Mouse (Mus musculus) embryo, embryonic 11 days (tissue): ENCODE data around the gene Pigq.

ENCODE experiments used
- DNase-seq: peaks from one replicate; pipeline ENCODE4 v3.0.0-alpha.2; 2015

Pigq gene

DNA sequence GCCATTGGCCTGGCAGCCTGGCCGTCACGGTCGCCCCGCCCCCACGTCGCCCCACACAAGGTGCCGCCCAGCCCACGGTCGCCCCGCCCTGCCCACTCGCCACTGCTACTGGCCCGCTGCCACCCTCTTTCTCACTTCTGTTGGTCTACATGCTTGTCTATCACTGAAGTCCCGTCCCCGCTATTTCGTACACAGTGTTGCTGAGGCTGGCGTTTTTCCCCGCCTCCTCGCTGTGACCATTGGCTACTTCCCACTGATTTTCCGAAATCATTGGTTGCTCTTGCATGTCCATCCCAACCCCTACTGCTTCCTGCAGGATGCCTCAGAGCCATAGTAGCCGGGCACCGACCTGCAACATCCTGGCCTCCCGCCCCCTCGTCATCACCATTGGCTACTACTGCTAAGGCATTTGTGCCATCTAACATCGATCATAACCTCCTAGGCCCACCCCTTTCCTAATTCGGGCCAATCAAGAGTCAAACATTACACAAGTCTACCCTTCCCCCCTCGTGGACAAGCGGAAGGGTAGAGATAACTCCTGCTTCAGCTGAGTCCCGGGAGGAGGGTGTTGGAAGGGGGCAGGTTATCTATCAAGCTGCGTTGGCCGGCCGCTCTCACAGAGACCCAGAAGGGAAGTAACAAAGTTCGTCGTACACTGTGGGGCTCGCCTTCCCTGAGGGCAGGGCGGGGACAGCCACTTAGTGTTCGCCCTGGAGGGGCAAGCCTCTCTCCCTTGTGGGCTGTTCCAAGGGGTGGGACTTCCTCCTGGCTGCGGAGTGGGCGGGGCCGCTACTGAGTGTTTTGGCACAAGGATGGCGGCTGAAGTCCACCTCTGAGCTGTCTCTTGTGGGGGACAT, 24.7 kb downstream of the Pigq start:
- DNase-seq: peak; percentile 98

DNA sequence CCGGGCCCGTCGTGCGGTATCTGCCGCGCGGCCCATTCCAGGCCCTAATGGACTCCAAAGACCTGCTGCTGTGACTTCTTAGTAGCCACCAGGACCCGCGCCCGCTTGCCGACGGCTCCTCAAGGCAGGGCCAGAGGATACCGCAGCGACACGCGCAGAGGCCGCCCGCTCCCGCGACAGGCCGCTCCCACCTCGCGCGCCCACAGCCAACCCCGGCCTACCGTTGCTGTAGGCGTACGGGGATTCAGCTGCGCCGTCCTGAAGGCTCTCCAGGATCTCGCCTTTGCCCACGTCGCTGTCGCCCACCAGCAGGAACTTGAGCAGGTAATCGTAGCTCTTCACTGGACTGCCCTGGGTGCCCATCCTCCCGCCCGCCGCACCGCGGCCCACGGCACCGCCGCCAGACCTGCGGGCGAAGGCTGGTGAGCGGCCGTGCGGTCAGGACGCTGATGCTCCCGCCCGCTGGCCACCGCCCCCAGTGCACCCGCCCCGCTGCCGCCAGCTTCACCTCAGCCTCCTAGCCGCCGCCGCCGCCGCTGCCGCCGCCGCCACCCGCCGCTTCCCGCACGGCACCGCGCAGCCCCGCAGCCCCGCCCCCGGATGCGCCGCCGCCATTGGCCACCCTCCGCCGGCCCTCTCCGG, 25.5 kb downstream of the Pigq start, which contains the start of gene Rab40c:
Gene Rab40c (minus strand): TSS at position 584 of the 642 bp plus-strand sequence.
- DNase-seq: peak; percentile 52

DNA sequence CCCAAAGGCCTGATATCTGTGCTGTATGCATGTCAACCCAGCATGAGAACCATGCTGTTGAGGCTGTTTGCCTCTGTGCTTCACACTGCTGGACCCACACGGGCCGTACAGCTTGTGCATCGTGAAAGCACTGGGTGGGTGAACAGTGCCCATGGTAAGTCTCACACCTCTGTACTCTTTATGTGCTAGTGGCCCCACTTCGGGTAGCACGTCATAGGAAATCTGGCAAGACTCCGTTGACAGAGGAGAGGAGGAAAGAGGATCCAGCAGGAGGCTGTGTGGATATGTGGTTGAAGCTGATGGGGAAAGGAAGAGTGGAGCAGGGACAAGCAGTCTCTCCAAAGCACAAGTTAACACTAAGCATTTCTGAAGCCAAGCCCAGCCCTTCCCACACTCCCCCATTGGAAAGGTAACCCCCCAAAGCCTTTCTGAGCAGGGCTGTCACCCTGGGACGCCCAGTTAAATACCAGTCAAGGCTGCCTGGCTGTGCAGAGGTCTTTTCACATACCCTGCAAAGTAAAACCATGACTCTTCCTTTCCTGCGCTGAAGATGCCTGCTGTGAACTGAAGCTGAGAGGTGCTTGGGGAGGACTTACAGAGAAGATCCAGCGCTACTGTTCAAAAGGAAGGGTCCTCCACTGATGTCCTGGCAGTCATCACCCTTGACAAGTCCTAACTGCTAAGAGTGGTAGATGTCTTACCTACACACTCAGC, 26.5 kb downstream of the Pigq start:
- DNase-seq: no peak

DNA sequence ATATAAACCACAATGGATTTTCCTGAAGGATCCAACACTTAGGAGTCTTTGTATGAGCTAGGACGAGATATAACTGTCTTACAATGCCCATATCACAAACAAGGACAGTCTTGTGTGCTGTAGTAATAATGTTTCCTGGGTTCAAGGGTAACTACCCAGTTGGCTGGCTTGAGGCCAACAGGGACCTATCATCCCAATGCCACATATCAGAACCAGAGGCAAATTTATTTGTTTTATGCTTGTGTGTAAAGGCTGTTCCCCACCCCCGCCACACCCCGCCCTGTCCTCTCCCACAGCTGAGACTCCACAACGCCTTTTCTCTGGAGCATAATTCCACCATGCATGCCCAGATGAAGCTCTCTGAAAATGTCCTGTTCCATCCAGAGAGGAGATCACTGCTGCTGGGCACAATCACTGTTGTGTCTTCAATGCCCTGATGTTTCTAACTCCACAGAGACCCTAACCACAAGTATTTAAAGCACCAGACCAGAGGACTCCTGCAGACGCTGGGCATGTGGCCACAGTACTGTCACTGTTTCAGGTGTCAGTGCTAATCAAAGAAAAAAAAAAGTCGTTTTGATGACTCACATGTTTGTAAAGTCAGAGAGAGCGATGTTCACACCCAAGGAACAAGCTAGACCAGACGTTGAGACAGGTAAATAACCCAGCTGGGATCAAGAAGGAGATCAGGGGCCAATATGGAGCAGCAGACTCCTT, 27.6 kb downstream of the Pigq start:
- DNase-seq: no peak

DNA sequence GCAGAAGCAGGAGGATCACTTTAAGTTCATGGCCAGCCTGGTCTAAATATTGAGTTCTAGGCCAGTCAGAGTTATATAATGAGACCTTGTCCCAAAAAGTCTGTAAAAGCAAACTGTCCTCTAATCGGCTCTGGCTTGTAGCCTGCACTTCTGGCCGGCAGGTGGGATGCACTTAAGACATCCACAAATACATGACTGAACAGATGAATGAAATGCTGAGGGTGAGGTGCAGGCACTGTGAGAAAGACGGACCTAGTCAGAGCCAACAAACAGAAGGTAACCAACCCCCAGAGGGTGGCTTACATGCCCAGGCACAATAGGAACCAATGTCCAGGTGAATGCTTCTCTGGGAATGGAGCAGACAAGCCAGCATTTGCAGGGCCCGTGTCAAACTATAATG, 30.4 kb downstream of the Pigq start:
- no peak for DNase-seq

DNA sequence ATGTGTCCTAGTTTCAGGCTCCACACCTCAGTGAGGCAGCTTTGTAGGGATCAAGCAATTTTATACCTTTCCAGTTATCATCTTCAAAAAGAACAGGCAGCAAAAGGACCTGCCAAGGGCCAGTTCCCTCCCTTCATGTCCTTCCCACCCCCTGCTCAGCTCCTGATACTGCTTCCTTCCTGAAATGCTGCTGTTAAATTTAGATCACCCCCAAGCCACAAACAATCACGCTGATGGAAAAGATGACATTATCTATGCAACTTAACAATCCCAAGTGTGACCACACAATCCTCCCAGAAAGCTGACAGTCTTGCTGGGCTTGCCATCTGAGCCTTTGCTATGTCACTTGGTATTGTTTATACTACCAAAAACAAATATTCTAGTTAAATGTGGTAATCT, 30.9 kb downstream of the Pigq start:
- no peak for DNase-seq

DNA sequence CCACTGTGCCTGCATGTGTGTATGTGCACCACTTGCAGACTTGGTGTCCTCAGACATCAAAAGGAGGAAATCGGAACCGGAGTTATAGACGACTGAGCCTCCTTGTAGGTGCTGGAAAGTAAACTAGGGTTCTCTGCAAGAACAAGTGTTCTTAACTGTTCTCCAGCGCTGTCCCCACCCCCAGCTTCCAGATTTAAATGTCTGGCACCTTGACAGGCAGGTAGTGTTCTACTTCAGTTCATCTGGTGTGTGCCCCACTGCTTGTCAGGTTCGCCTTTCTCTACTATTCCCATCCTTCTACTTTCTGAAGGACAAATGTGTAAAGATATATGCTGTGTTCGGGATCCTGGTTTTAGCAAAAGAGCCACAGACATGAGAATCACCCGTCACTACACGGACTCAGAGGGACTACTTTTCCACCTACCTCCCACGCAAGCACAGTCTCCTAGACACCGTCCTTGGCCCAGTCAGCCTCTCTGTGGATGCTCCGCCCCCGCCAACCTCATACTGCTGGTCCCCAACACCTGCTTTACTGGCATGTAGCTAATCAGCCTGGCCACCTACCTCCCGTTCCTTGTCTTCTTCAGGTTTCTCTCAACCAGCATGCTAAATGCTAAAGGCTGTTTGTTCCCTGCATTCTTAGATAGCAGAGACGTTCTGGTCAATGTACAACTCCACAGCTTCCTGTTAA, 31.4 kb downstream of the Pigq start:
- no peak for DNase-seq

DNA sequence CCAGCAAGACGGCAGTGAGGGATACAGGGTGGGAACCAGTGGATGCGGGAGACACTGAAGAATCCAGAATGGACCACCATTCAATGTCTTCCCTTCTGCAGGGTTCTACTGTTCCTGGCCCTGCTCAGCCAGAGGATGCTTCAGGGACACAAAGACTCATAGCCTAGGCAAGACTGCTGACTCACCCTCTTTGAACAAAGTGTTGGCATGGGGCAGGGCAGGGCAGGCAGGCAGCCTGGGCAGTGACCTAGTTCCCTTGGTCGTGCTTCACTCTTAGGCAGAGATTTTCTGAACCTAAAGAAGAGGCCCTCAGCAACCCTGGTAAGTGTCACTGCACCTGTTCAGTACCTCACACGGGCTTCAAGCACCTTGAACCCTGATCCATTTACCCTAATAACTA, 32.9 kb downstream of the Pigq start:
- DNase-seq: no peak

DNA sequence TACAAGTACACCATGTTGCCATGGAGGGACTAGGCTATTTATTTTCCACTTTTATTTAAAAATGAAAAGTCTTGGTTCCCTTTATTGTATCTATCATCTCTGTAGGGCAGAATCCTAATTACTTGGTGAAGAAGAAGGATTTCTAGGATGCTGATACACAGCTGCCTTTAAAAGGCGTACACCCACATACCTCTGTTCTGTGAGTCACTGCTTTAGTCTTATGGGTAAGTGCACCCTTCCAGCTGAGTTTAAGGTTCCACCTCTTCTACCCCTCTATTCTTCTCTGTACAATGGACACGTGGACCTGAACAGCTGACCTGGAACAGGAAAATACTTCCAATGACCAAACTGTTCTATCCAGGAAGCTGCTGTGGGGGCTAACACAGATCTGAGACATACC, 37.1 kb downstream of the Pigq start:
- no peak for DNase-seq

DNA sequence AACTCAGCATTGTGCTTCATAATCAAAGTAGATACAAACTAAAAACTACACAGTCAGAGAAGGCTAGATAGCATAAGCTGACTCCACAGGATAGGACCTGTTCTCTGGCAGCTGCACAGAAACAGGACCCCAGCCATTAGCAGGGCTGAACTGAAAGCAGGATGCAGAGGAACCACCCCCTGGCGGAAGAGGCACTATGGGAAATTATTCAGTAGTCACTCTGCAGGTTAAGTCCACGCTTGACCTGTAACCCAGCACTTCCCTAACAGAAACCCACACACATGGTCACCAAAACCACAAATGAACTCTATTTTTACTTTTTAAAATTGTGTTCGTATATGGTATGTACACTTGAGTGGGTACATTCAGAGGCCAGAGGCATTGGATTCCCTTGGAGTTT, 41.7 kb downstream of the Pigq start:
- DNase-seq: no peak

DNA sequence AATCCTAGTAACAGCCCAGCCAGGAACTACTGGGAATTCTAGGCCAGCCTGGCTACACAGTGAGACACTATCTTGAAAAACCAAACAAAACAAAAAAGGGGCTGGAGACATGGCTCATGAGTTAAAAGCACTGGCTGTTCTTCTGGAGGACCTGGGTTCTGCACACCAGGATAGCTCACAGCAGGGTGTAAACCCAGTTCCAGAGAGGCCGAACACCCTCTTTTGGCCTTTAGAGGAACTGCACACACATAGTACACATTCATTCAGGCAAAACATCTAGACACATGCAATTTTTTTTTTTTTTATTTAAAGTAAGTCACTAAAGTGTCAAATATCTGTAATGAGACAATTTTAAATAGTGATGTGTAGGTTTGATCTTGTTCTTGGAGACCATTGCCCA, 44.5 kb downstream of the Pigq start:
- DNase-seq: no peak

DNA sequence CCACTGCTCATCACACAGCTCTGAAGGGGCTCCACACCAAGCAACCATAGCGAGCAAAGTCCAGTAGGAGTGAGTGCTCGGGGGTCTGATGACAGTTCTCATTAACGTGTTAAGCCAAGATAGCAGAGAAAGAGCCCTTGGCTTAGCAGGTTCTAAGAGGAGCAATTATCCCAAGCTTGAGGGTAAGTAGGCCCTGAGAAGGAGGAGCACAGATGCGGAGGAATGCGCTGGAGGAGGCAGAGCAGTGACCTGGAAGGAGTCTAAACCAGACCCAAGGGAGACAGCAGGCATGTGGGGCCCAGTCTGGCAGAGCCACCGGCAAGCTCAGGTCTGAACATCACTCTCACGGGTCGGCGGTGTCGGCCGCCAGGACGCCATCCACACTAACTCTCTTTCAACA, 48.8 kb downstream of the Pigq start:
- no peak for DNase-seq

DNA sequence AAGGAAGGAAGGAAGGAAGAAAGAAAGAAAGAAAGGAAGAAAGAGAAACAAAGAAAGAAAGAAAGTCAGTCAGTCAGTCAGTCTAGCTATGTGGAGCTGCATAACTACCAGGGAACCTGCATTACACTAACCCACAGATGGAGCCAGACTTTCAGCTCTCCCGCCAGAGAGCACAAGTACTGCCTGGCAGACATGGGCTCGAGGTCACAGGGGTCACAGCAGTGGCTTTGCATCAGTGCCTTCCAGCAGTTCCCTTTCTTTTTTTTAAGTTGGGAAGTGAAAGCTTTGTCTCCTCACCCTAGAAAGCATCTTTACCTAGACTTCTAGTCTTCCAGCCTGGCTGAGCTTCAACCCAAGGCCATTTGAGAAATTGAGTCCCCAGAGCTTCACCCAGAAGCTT, 49.3 kb downstream of the Pigq start:
- no peak for DNase-seq

DNA sequence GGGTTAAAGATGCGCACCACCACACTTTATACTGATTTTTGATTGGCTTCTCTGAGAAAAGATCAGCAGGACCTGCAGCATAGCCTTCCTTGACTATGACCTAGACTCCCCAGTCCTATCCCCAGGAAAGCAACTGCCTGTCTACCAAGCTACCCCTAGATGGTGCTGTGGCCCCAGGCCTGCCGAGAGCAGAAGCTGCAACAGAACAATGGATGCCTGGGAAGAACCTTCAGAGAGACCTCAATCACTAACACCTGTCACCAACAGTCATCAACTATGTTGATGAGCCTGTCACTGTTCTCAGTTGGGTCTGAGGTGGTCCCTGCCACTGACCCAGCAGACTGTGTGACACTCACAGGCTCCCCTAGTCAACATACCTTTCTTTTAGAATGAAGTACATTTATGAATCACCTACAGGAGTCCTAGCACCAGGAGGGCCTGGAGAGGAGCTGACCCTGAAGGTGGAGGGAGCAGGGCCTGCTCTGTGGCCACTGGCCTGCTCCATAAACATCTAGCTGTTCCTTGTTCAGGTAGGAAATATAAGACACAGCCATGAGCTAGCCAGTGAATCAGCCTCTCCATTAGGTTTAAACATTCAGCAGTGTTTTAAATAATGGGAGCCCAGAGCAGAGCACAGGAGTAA, 50.6 kb downstream of the Pigq start:
- DNase-seq: peak; percentile 82

DNA sequence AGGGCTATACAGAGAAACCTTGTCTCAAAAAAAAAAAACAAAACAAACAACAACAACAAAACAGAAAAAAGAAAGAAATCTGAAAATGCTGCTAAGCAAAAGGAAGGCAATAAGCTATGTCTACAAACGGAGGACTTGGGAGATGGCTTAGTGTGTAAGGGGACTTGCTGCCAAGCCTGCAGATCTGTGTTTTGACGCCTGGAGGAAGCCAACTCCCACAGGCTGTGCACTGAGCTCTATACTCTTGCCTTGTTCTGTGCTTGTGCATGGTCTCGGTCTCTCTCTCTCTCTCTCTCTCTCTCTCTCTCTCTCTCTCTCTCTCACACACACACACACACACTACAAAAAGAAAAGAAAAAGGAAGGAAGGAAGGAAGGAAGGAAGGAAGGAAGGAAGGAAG, 55.9 kb downstream of the Pigq start:
- DNase-seq: no peak

DNA sequence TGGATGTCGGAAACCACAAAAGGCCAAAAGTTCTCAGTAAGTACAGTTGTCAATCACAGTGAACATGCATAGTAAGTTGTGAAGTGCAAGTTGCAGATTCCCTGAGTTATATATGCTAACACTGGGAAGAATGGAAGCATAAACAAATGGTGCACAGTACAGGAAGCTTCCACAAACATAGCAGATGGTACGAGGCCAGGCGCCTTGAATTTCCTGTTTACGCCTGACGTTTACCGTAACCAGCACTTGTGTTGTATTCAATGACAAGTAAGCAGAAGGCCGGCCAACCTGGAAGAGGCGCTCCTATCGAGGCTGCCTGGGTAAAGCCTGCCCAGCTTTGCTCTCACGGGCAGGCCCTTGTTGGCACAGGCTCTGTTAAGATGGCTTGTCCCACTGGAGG, 57.3 kb downstream of the Pigq start:
- DNase-seq: no peak

DNA sequence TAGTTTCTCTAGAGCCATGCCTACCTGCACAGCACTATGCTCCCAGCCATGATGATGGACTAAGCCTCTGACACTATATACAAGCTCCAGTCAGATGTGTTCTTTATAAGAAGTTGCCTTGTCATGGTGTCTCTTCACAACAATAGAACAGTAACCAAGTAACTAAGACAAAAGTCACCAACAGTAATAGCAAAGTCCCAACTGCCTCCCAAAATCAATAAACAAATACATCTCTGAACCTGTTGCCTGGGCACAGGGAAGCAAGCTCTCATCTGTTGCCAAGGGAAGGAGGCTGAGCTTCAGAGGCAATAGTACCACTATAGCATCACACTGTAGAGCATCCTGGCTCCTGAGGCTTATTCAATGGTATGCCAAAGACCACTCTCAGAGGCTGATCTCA, 57.9 kb downstream of the Pigq start:
- no peak for DNase-seq

DNA sequence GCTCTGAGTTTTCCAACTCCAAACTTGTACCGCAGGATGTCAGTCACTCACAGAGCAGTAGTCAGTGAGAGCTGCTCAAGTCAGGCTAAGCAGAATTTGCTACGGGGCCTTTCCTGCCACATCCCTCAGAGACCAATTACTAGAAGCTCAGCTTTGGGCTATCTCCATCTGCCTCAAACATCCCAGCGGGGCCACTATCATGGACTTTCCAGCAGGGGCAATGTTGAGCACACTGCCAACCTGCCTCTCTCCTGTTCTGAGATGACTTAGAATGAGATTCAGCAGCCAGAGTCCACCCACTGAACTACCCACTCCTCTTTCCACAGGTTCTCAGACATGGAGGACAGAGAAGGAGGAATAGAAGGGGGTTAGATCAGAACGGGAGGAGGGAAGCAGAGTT, 59.1 kb downstream of the Pigq start:
- DNase-seq: peak; percentile 55

DNA sequence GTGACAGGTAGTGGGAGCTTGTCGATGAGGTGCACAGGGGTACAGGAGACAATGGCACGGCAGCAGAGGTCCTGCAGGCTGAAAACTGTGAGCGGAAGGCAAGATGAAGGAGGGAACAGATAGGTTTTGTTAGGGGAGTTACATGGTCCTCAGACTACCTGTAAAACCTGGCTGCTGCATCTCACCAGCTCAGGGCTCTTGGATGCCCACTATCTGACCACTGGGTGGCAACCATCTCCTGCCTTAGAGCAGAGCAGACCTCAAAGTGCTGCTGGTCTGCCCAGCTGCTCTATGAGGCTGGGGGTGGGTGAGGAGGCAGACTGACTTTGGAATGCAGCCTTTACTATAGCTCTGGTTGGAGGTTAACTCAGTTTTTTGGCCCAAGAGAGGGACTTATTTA, 60.9 kb downstream of the Pigq start:
- DNase-seq: no peak

DNA sequence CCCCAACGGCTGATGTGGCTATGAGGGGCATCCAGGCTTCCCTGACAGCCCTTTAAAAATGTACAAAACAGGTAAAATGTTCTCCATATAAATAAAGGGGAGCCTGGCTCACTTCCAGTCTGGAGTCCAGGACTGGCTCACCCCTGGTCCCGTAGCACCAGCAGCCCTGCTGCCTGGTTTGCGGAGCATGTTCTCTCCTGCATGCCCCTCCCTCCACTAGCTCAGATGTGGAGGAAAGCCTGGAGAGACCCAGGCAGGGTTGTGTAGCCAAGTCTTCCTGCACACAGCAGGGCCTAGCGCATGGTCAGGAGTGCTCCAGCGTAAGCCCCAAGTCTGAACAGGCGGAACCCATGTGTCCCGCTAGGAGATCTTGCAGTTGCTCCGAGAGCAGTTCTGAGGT, 61.5 kb downstream of the Pigq start:
- no peak for DNase-seq

DNA sequence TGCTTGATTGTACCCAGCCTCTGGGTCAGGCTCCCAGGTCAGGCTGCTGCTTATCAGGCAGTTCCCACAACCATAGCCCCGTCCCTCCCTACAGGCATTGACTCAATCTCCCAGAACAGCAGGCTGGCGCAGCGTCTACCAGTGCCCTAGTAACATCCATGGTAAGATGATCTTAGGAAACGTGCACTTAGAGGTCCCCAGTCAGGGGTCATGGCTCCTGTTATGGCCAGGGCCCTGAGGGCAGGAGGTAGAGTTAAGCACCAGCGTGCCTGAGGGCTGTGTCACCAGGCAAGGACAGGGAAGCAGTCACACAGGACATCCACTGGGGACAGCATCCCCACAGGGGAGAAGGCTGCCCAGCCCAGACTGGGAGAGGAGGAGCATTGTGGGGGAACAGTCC, 62.4 kb downstream of the Pigq start:
- no peak for DNase-seq

DNA sequence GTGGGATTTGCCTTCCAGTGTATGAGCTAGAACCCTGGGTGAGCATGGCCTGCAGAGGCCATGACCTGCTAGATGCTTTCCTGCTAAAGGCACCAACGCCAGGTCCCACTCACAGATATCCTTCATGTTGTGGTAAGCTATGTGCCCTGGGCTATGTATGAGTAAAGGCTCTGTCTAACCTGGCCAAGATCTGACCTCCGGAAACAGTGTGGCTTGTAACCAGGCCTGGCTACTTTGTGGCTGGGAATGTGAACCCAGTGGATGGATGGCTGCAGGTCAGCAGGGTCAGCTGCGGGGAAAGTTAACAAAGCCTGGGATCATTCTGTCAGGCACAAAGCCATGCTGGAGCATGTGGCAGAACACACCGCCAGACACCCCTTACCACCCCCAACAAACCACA, 63.0 kb downstream of the Pigq start:
- peak; percentile 62 for DNase-seq
